28 mouse cellular contexts compared by ENCODE assay signal in genomic region chr9:14160207-14160606, GRCm38 (mm10).
DNase-seq lines count a peak whose midpoint lies in the region; ATAC-seq and TF ChIP-seq lines count a peak whose summit lies in the region.
"Had no signal": no experiment of that assay in that cellular context is flagged by ENCODE, and none has a peak within 500 bp of the region (broad histone marks: within the 10 kb centered on the region; RNA-seq: fewer than 3 reads in every experiment).

No protein-coding gene starts in this region.

- H3K9ac ChIP-seq in CH12.LX (ENCODE audit: insufficient read depth, low read depth) = no peak overlapping the region
- H3K9ac ChIP-seq: embryonic facial prominence, embryonic 13.5 days; forebrain, embryonic 12.5 days; forebrain, embryonic 15.5 days; heart, embryonic 12.5 days; heart, embryonic 15.5 days; hindbrain, embryonic 13.5 days had no signal

- no peak overlapping the region for H3K27ac ChIP-seq in CH12.LX (ENCODE audit: insufficient read depth, low read depth)
- H3K27ac ChIP-seq: embryonic facial prominence, embryonic 10.5 days; embryonic facial prominence, embryonic 13.5 days; forebrain, embryonic 12.5 days; forebrain, embryonic 15.5 days; heart, embryonic 15.5 days; hindbrain, embryonic 10.5 days; hindbrain, embryonic 13.5 days had no signal

- TF ChIP-seq EP300 in CH12.LX (IDR thresholded peaks at IDR 0.05; ENCODE audit: low read length) = no peak

- in situ Hi-C loops in CH12.LX (cut with MboI; ENCODE audit: low pct_ligation_motif_present, low pct_unique_long_range_greater_than_20kb, low sequenced_read_pairs) = loop anchor here (25.0 kb wide), 1 partner anchor 273 kb away; no protein-coding TSS in a partner anchor

- dilution Hi-C loops in CH12.LX (cut with MboI; ENCODE audit: extremely low pct_ligation_motif_present, extremely low pct_unique_long_range_greater_than_20kb, low sequenced_read_pairs) = no loop called here

- TF ChIP-seq POLR2A in CH12.LX (IDR thresholded peaks at IDR 0.05; ENCODE audit: low read depth, low read length) = no peak

- TF ChIP-seq CTCF in CH12.LX (conservative IDR thresholded peaks at IDR 0.05 in 1 of 2, IDR thresholded peaks at IDR 0.05 in 1 of 2; ENCODE audit: low read depth in 2 of 2, low read length in 2 of 2) = no peak

- H3K9me3 ChIP-seq in CH12.LX (replicated peaks; ENCODE audit: low read length) = no peaks in the 10 kb centered on the region
- H3K9me3 ChIP-seq: embryonic facial prominence, embryonic 10.5 days; forebrain, embryonic 12.5 days; forebrain, embryonic 15.5 days; hindbrain, embryonic 13.5 days had no signal

- no peak for TF ChIP-seq RAD21 in CH12.LX (IDR thresholded peaks at IDR 0.05; ENCODE audit: low read depth, low read length)

- H3K4me2 ChIP-seq in CH12.LX (ENCODE audit: insufficient read depth, low read depth, poor library complexity, severe bottlenecking) = no peak overlapping the region
- H3K4me2 ChIP-seq: embryonic facial prominence, embryonic 13.5 days; forebrain, embryonic 12.5 days; forebrain, embryonic 15.5 days; heart, embryonic 12.5 days; heart, embryonic 15.5 days; hindbrain, embryonic 13.5 days had no signal

- H3K4me3 ChIP-seq in CH12.LX (replicated peaks in 1 of 3; ENCODE audit: low read depth in 2 of 3, low read length in 2 of 3, poor library complexity in 1 of 3) = no peak overlapping the region
- H3K4me3 ChIP-seq: embryonic facial prominence, embryonic 10.5 days; embryonic facial prominence, embryonic 13.5 days; erythroblast, embryonic 14.5 days; forebrain, embryonic 12.5 days; forebrain, embryonic 15.5 days; heart, embryonic 12.5 days; heart, embryonic 15.5 days; hindbrain, embryonic 10.5 days; hindbrain, embryonic 13.5 days had no signal

- H3K4me1 ChIP-seq in CH12.LX (ENCODE audit: control insufficient read depth in 1 of 2, insufficient read depth in 2 of 2) = peaks cover 15 to 27% of the 10 kb centered on the region in 2 experiments
- H3K4me1 ChIP-seq: forebrain, embryonic 12.5 days; forebrain, embryonic 15.5 days; hindbrain, embryonic 13.5 days had no signal

- H3K79me2 ChIP-seq in CH12.LX (replicated peaks; ENCODE audit: control insufficient read depth, extremely low read depth, insufficient read depth, poor library complexity, severe bottlenecking) = no peaks in the 10 kb centered on the region

- DNase-seq in CD4-positive, CD25-positive, alpha-beta regulatory T cell, adult 2 months (ENCODE audit: low read depth, low spot score) = peak; percentile 11
- DNase-seq in CH12.LX (ENCODE audit: extremely low read depth) = peak; percentile 62
- DNase-seq in cerebellum, postnatal 4 days (ENCODE audit: low spot score in 2 of 2) = no peak
- no peak for DNase-seq in thymus, adult 18-20 months
- no peak for DNase-seq in lung, postnatal 14 days
- DNase-seq: adrenal gland, adult 2 months; adrenal gland, postnatal 14 days; cerebellum, adult 11 months; cerebellum, adult 2 months; cerebellum, adult 9-11 months; cerebellum, postnatal 25 days; embryo, embryonic 11 days; gastrocnemius, postnatal 25 days; heart, adult 18-20 months; heart, postnatal 10 days; heart, postnatal 36 days had no signal

- no peaks in the 10 kb centered on the region for H3K27me3 ChIP-seq in CH12.LX (replicated peaks)
- H3K27me3 ChIP-seq: embryonic facial prominence, embryonic 13.5 days; forebrain, embryonic 12.5 days; forebrain, embryonic 15.5 days; heart, embryonic 12.5 days; heart, embryonic 15.5 days; hindbrain, embryonic 13.5 days had no signal

- no peak for ATAC-seq in CD4-positive, CD25-positive, alpha-beta regulatory T cell, adult 4 months
- ATAC-seq in monocyte, adult 5-6 weeks (replicated peaks; ENCODE audit: insufficient number of reproducible peaks, low FRiP score, low TSS enrichment, poor library complexity, severe bottlenecking) = 0 out of 2 replicates have a peak, but pooled peaks have one; percentile 17
- ATAC-seq: forebrain, embryonic 15.5 days; hindbrain, embryonic 16.5 days had no signal

- H3K36me3 ChIP-seq in CH12.LX (replicated peaks in 1 of 2; ENCODE audit: control insufficient read depth in 1 of 2, insufficient read depth in 1 of 2, low read length in 1 of 2) = no peaks in the 10 kb centered on the region
- H3K36me3 ChIP-seq: embryonic facial prominence, embryonic 10.5 days; embryonic facial prominence, embryonic 13.5 days; forebrain, embryonic 12.5 days; forebrain, embryonic 15.5 days; heart, embryonic 12.5 days; heart, embryonic 15.5 days; hindbrain, embryonic 10.5 days; hindbrain, embryonic 13.5 days had no signal

TF ChIP-seq in CH12.LX, 34 proteins besides CTCF, POLR2A, EP300 and RAD21:
- TF ChIP-seq TBP (conservative IDR thresholded peaks at IDR 0.05; ENCODE audit: low read depth, low read length) (no peak), ZKSCAN1 (IDR thresholded peaks at IDR 0.05; ENCODE audit: borderline replicate concordance, low read depth, low read length) (no peak), MXI1 (IDR thresholded peaks at IDR 0.05; ENCODE audit: low read depth, low read length) (0 out of 2 replicates have a peak, but pooled peaks have one; percentile 25), ELF1 (IDR thresholded peaks at IDR 0.05; ENCODE audit: low read depth, low read length) (no peak), JUN (IDR thresholded peaks at IDR 0.05; ENCODE audit: insufficient read depth, low read depth, low read length) (peak; percentile 45; the same call in 1 of the 2 replicates)
TF ChIP-seq in CH12.LX: peak in this region for 2.

Comparison
In these comparisons a context has a peak if more than half of its experiments do, and no peak if none do; other contexts are left out.
1. DNase-seq: peak in CD4-positive, CD25-positive, alpha-beta regulatory T cell, adult 2 months (single experiment) and CH12.LX (single experiment); none in cerebellum, postnatal 4 days (0 of 2), thymus, adult 18-20 months (0 of 2) and lung, postnatal 14 days (single experiment).